Mouse (Mus musculus): ENCODE measurements around the gene Col19a1. TPM values are rescaled to one million over a fixed set of nuclear protein-coding genes. Genes with fewer than 3 reads are reported as not detected.

The Col19a1 gene
- total RNA-seq, 4 experiments from 2014 or later, result 0.11 to 0.14 (median 0.12) TPM; not detected in 1

- no peak for DNase-seq (ENCODE audit: low spot score)
Observed at GRCm38 (mm10) chr1:24461305-24461887, 125.9 kb downstream of the Col19a1 start.

- DNase-seq (ENCODE audit: low spot score), result no peak
Observed at GRCm38 (mm10) chr1:24458015-24458414, 129.3 kb downstream of the Col19a1 start.

- no peak for DNase-seq (ENCODE audit: low spot score)
Observed at GRCm38 (mm10) chr1:24452572-24453269, 134.6 kb downstream of the Col19a1 start.

DNA sequence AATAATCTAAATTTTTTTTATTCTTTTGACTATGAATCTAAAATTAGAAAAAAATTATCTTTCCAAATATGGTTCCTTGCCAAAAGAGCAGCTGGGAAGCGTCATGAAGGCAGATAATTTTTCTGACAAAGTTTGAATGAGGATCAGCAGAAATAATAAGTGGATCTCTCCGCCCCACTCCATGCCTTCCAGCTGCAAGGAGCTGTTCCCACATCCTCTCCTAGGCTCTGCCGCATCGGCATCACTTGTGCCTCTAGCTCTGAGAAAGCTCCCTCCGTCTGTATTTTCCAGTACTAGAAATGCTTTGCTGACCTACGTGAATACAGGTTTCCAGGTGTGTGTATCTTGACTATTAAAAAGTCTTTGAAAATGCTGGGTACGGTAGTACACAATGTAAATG lies 135.1 kb downstream of the Col19a1 start:
- peak; percentile 4 for DNase-seq (ENCODE audit: low spot score)

DNA sequence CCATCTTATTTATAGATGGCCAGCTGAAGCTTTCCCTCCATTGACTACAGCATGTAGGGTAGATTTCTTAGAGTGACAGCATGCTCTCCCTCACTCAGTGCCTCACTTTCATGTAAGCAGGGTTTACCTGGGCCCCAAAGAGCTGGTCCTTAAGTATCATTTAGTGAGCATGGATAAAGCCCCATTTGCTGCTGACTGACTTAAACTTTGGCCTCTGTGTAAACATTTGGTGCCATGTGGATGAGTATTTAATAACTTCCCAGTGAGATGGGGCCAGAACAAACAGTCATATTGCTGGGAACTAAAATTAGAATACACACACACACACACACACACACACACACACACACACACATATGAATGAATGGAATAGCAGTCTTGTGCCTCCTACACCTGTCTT lies 149.8 kb downstream of the Col19a1 start:
- DNase-seq (ENCODE audit: low spot score), result no peak

DNA sequence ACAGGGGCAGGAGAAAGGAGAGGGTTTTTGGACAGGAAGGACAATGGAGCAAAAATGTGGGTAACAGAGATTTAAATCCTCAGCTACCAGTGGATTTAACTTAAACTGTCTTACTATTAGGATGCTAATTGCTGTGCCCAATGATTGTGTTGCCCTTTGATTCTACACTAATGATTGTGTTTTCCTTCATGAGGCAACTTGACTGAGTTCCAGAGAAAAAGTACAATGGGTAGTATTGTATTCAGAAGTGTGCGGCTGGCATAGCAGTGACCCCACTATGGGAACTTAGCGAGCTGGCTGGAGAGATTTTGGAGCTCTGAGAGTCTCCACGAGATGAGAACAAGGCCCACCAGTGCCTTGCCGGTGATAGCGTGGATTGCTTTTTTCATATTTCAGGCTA lies 159.0 kb downstream of the Col19a1 start:
- no peak for DNase-seq (ENCODE audit: low spot score)

- DNase-seq (ENCODE audit: low spot score), result no peak
Observed at GRCm38 (mm10) chr1:24378125-24378821, 209.0 kb downstream of the Col19a1 start.

- DNase-seq (ENCODE audit: low spot score), result no peak
Observed at GRCm38 (mm10) chr1:24374902-24375301, 212.4 kb downstream of the Col19a1 start.

DNA sequence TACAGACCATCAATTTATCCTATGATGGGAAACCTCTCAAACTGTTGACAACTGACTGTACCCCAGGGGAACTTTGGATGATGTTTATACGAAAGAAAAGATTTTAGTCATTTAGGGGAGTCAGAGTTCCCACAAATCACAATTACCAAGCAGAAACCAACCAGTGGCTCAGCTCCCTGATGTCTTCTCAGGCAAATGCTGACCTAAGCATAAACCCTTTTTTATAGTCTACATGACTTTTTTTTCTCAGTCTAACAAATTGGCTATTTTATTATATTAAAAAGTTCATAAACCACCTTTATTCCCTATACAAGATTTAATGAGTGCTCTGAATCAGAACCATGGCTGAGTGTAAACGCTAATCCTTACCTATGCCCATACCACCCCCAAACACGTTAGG lies 213.6 kb downstream of the Col19a1 start:
- no peak for DNase-seq (ENCODE audit: low spot score)

DNA sequence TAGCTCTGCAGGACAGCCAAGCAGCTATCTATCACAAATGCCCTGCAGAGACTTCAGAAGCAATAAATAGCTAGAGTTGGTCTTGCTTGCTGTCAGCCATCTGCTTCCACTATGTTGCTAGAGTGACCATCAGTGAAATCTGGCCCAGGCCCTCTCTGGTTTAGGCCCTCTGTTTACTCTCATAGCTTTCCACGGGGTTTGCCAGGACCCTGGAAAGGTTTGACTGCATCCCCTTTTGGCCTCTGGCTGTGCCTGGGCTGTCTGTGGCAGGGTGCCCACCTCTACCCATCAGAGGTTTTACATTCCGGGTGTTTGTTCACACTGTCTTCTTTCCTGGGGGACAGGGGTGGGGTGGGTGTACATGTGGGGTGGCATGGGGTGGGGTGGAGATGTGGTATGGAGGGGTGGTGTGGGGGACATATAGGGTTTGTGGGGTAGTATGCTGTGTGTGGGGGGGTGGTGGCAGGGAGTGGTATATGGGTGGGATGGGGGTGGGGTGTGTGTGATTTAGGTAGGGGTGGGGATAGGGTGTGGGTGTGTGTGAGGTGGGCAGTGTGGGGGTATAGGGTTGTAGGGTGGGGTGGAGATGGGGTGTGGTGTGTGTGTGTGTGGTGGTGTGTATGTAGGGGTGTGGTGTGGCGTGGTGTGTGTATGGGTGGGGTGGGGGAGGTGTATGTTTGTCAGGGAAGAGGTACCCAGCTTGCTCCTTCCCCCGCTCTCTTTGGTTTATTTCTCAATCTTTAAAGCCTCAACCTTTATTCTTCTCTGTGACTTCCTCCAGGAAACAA lies 214.6 kb downstream of the Col19a1 start:
- DNase-seq (ENCODE audit: low spot score), result no peak

- no peak for DNase-seq (ENCODE audit: low spot score)
Observed at GRCm38 (mm10) chr1:24367570-24368517, 219.4 kb downstream of the Col19a1 start.

DNA sequence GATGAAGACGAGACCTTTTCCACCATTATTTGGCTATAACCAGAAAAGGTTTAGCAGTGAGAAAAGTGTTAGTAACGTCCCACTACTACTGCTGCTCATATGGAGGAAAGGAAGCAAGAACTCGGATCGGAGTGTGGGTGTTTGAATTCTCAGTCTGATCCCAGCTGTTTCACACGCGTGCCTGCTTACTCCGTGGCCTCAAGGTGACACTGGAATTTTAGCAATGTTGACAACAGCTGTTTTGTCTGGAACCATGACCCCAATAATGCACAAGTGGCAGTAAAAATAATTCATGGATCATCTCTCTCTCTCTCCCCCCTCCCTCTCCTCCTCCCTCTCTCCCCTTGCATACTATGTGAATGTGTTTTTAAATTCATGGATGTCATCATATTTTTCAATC lies 222.5 kb downstream of the Col19a1 start:
- no peak for DNase-seq (ENCODE audit: low spot score)

DNA sequence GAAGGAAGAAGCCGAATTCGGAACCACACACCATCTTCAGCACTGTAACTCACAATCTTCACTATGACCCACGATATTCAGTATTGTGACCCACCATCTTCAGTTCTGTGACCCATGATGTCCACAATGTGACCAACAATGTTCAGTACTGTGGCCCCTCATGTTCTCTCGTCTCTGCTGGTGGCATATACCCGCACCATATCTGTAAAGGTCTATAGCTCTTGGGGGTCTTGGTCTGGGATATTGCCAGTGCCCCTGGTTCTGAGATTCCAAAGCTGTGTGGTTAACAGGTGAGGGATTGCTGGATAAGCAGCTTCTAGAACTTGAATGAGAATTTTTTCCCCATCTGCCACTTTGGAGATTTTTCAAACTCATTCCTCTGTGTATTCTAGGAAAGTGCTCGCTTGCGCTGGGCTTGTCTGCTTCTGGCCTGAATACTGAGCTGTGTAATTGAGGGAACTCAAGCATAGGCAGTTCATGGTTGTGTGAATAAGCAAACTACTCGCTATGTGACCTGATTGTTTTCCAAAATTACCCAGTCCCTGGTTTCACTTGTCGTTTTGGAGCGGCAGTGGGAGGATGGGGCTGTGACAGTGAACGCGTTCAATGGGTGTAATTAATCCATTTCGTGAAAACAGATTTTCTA lies 225.2 kb downstream of the Col19a1 start:
- DNase-seq (ENCODE audit: low spot score), result no peak

DNA sequence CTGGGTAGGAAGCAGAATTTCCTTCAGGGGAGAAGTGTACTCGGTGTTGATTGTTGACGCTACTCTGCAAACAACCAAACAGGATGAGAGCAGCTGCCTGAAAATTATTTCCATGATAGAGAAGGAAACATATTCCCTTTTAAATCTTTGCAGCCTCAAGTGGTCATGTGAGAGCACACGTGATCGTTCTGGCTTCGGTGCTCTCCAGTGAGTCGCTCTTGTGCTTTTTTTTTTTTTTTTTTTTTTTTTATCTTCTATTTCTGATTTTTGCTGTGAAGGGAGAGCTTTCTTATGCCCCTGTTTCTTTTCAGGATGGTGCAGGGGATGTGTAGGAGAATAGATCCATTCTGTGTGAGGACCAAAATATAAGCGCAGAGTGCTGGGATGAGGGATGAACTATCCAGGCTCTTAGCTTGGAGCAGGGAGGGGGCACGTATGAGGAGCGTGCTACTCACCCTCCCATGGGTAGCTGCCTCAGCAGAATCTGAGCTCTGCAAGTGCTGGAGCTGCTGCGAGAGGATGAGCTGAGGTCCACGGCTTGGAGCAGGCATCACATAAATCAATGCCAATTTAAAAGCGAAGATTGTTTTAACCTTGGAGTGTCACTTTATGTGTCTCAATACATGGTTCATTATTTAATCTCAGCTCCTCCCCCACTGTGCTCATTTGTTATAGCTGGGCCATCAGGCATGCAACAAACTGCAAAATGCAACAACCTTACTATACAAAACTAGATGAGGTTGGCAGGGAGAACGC lies 237.6 kb downstream of the Col19a1 start:
- no peak for DNase-seq (ENCODE audit: low spot score)

DNA sequence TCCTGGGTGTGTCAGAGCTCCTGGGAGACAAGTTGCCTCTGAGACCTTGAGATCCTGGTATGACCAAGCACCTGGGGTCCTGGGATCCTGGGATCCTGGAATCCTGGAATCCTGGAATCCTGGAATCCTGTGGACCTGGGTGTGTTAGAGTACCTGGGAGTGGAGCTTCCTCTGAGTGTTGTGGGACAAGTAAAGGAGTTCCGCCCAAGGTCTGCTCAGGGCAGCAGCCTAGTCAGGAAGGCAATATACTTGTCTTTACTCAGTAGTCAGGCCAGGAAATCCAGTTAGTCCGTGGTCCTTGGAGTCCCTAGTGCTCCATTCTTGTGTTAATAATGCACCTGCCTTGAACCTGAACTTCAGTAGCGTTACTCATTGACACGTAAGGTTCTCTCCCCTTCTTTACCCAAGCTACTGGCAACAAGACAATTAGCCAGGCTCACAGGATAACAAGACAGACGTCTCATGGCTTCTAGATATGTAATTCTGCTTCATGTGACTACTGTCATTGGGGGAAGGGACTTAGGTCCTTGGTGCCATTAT lies 239.6 kb downstream of the Col19a1 start:
- DNase-seq (ENCODE audit: low spot score), result no peak

DNA sequence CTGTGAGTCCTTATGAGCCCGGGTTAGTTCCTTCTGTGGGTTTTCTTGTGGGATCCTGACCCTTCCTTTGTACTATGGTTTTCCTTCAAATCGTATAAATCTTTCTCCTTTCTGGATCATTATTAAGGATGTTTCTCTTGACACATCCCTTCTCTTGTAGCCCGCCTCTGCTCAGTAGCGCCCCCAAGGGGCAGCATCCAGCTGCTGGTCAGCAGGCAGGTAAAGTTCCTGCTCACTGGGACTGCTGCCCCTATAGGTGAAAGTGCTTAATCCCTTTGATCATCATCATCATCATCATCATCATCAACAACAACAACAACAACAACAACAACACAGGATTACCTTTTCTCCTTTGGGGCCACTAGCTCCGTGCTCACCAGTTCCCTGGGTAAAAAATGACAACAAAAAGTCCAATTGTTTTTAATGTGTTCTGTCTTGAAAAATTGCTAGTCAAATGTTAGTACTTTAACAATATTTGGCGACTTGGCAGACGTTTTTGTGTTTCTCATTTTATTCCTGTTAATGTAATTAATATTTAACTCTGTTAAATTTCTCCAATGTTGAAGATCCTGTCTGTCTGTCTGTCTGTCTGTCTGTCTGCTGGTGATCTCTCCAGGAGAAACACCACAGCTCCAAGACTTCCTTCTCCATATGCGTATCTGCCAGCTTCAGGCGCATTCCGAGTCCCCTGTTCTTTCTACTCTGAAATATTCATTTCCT lies 249.6 kb downstream of the Col19a1 start:
- no peak for DNase-seq (ENCODE audit: low spot score)

GRCm38 (mm10) chr1:24336051-24336450 lies 251.2 kb downstream of the Col19a1 start:
- no peak for DNase-seq (ENCODE audit: low spot score)

GRCm38 (mm10) chr1:24316961-24317589 lies 270.2 kb downstream of the Col19a1 start:
- DNase-seq (ENCODE audit: low spot score), result no peak

Data from heart, adult 8-10 months (tissue).